Mouse (Mus musculus) limb, embryonic 11.5 days (tissue): ENCODE data around the gene Tenm2. TPM values are rescaled to one million over a fixed set of nuclear protein-coding genes. Genes with fewer than 3 reads are reported as not detected.
A peak's percentile ranks its signal among the peaks of the same experiment; 100 is the strongest.

Source experiments
- ATAC-seq: fragments of 200-750 bp; cut with Nextera tagmentation; 2 replicates; pipeline ENCODE4 v1.8.0; 2017; ENCODE audit warnings: low read depth; ENCODE audit not compliant: insufficient number of reproducible peaks, low FRiP score, low TSS enrichment
- DNase-seq: peaks from one replicate; pipeline ENCODE4 v3.0.0-alpha.2; 2015; ENCODE audit warnings: low spot score
- H3K27ac ChIP-seq: fragments of 300-500 bp; sonication (generic); replicated peaks from 2 replicates; pipeline ENCODE4 v1.5.1; 2014; ENCODE audit warnings: low read depth, mild to moderate bottlenecking, low read length
- H3K27me3 ChIP-seq: fragments of 300-500 bp; sonication (generic); 2 replicates; pipeline ENCODE4 v1.6.1; 2014; ENCODE audit warnings: mild to moderate bottlenecking, low read length, mixed read lengths; ENCODE audit not compliant: control insufficient read depth, insufficient read depth
- H3K36me3 ChIP-seq: fragments of 300-500 bp; sonication (generic); 2 replicates; pipeline ENCODE4 v1.6.1; 2014; ENCODE audit warnings: mild to moderate bottlenecking, low read length, moderate library complexity, mixed read lengths; ENCODE audit not compliant: control insufficient read depth, insufficient read depth
- H3K4me1 ChIP-seq: fragments of 300-500 bp; sonication (generic); 2 replicates; pipeline ENCODE4 v1.6.1; 2014; ENCODE audit warnings: low read length, mixed read lengths; ENCODE audit not compliant: control insufficient read depth, insufficient read depth
- H3K4me2 ChIP-seq: fragments of 300-500 bp; sonication (generic); 2 replicates; pipeline ENCODE4 v1.6.1; 2014; ENCODE audit warnings: low read depth, mild to moderate bottlenecking, moderate library complexity; ENCODE audit not compliant: severe bottlenecking
- H3K4me3 ChIP-seq: fragments of 300-500 bp; sonication (generic); 2 replicates; pipeline ENCODE4 v1.5.1; 2014; ENCODE audit warnings: low read depth, low read length
- H3K9ac ChIP-seq: fragments of 300-500 bp; sonication (generic); 2 replicates; pipeline ENCODE4 v1.6.1; 2014; ENCODE audit warnings: mild to moderate bottlenecking, low read length
- H3K9me3 ChIP-seq: fragments of 300-500 bp; sonication (generic); 2 replicates; pipeline ENCODE4 v1.6.1; 2016; ENCODE audit warnings: low read length; ENCODE audit not compliant: control insufficient read depth
- WGBS: fragments of 180-500 bp; shearing (Covaris S2); extraction: QIAGEN DNeasy Blood & Tissue Kit; methylation state at CpG from one replicate; pipeline ENCODE4 v1.1.7; 2014; 5-methylcytosine and 5-hydroxymethylcytosine counted together
- polyA plus RNA-seq: library from polyadenylated mRNA; unstranded; fragments of >200 nt; fragmentation: Nextera tagmentation; extraction: Ambion mirVana; gene quantifications from 2 replicates; pipeline ENCODE4 v1.2.1, GENCODE M21; 2014

Gene Tenm2
- polyA plus RNA-seq, 1 experiment from 2014 or later, result 0.44 TPM

- 41% methylated on average over 5 of the region's 5 CpGs for whole genome bisulfite sequencing
- H3K9me3 ChIP-seq, result no peaks in the 10 kb centered on the region
- H3K4me3 ChIP-seq, result no peak overlapping the region
- H3K4me1 ChIP-seq, result no peaks in the 10 kb centered on the region
- no peak overlapping the region for H3K9ac ChIP-seq
- no peaks in the 10 kb centered on the region for H3K36me3 ChIP-seq
- DNase-seq, result peak; percentile 26
- ATAC-seq, result no peak
- no peak overlapping the region for H3K4me2 ChIP-seq
- no peak overlapping the region for H3K27ac ChIP-seq
- no peaks in the 10 kb centered on the region for H3K27me3 ChIP-seq
Observed at GRCm38 (mm10) chr11:36988776-36989565, 246.8 kb downstream of the Tenm2 start.

GRCm38 (mm10) chr11:36974142-36974541 lies 261.6 kb downstream of the Tenm2 start:
- Histone ChIP-seq H3K4me3 (no peak overlapping the region), H3K27me3 (no peaks in the 10 kb centered on the region), H3K9me3 (no peaks in the 10 kb centered on the region), H3K9ac (no peak overlapping the region), H3K4me1 (no peaks in the 10 kb centered on the region), H3K4me2 (no peak overlapping the region), H3K36me3 (no peaks in the 10 kb centered on the region), H3K27ac (no peak overlapping the region)
- no peak for ATAC-seq
- DNase-seq, result no peak
- 81% methylated on average over 2 of the region's 2 CpGs for WGBS

- DNase-seq, result no peak
- no peak overlapping the region for H3K9ac ChIP-seq
- no peak overlapping the region for H3K4me3 ChIP-seq
- 73% methylated on average over 5 of the region's 5 CpGs for WGBS
- ATAC-seq, result no peak
- H3K4me2 ChIP-seq, result no peak overlapping the region
- no peaks in the 10 kb centered on the region for H3K9me3 ChIP-seq
- no peaks in the 10 kb centered on the region for H3K36me3 ChIP-seq
- no peaks in the 10 kb centered on the region for H3K27me3 ChIP-seq
- H3K4me1 ChIP-seq, result no peaks in the 10 kb centered on the region
- H3K27ac ChIP-seq, result no peak overlapping the region
Observed at GRCm38 (mm10) chr11:36958102-36958501, 277.7 kb downstream of the Tenm2 start.

- Histone ChIP-seq H3K27ac (no peak overlapping the region), H3K4me1 (no peaks in the 10 kb centered on the region), H3K27me3 (no peaks in the 10 kb centered on the region), H3K4me2 (no peak overlapping the region), H3K4me3 (no peak overlapping the region), H3K9me3 (no peaks in the 10 kb centered on the region), H3K9ac (no peak overlapping the region), H3K36me3 (no peaks in the 10 kb centered on the region)
- no peak for ATAC-seq
- DNase-seq, result no peak
- 88% methylated on average over 6 of the region's 6 CpGs for WGBS
Observed at GRCm38 (mm10) chr11:36941429-36941828, 294.3 kb downstream of the Tenm2 start.

GRCm38 (mm10) chr11:36940557-36941110 lies 295.1 kb downstream of the Tenm2 start:
- no peaks in the 10 kb centered on the region for H3K4me1 ChIP-seq
- H3K27ac ChIP-seq, result no peak overlapping the region
- H3K4me2 ChIP-seq, result no peak overlapping the region
- ATAC-seq (no peak), DNase-seq (no peak)
- no peak overlapping the region for H3K4me3 ChIP-seq
- no peaks in the 10 kb centered on the region for H3K27me3 ChIP-seq
- H3K9ac ChIP-seq, result no peak overlapping the region
- 36% methylated on average over 7 of the region's 7 CpGs for WGBS
- no peaks in the 10 kb centered on the region for H3K36me3 ChIP-seq
- H3K9me3 ChIP-seq, result no peaks in the 10 kb centered on the region

- Histone ChIP-seq H3K9ac (no peak overlapping the region), H3K9me3 (no peaks in the 10 kb centered on the region), H3K27me3 (no peaks in the 10 kb centered on the region), H3K4me2 (no peak overlapping the region), H3K4me3 (no peak overlapping the region), H3K36me3 (no peaks in the 10 kb centered on the region), H3K4me1 (no peaks in the 10 kb centered on the region), H3K27ac (no peak overlapping the region)
- no peak for DNase-seq
- WGBS, result 73% methylated on average over 5 of the region's 5 CpGs
- no peak for ATAC-seq
Observed at GRCm38 (mm10) chr11:36929817-36930216, 305.9 kb downstream of the Tenm2 start.

- Histone ChIP-seq H3K27ac (no peak overlapping the region), H3K9me3 (no peaks in the 10 kb centered on the region), H3K4me2 (no peak overlapping the region), H3K4me1 (no peaks in the 10 kb centered on the region), H3K27me3 (no peaks in the 10 kb centered on the region), H3K4me3 (no peak overlapping the region), H3K36me3 (no peaks in the 10 kb centered on the region), H3K9ac (no peak overlapping the region)
- DNase-seq, result no peak
- ATAC-seq, result no peak
- 87% methylated on average over 9 of the region's 9 CpGs for WGBS
Observed at GRCm38 (mm10) chr11:36926705-36927406, 308.9 kb downstream of the Tenm2 start.

- H3K4me1 ChIP-seq, result no peaks in the 10 kb centered on the region
- H3K4me3 ChIP-seq, result no peak overlapping the region
- 87% methylated on average over 6 of the region's 6 CpGs for WGBS
- ATAC-seq, result no peak
- no peak for DNase-seq
- no peak overlapping the region for H3K27ac ChIP-seq
- H3K9me3 ChIP-seq, result no peaks in the 10 kb centered on the region
- H3K4me2 ChIP-seq, result no peak overlapping the region
- no peak overlapping the region for H3K9ac ChIP-seq
- no peaks in the 10 kb centered on the region for H3K27me3 ChIP-seq
- no peaks in the 10 kb centered on the region for H3K36me3 ChIP-seq
Observed at GRCm38 (mm10) chr11:36919301-36919700, 316.5 kb downstream of the Tenm2 start.
